9 mouse cellular contexts compared by ENCODE assay signal in genomic region chr2:72398227-72398626, GRCm38 (mm10).
DNase-seq lines count a peak whose midpoint lies in the region; ATAC-seq and TF ChIP-seq lines count a peak whose summit lies in the region.
"Had no signal": no experiment of that assay in that cellular context is flagged by ENCODE, and none has a peak within 500 bp of the region (broad histone marks: within the 10 kb centered on the region; RNA-seq: fewer than 3 reads in every experiment).

No protein-coding gene starts in this region.

- H3K79me2 ChIP-seq in liver, adult 2 months (ENCODE audit: control insufficient read depth, insufficient read depth, low read length), result no peaks in the 10 kb centered on the region

- H3K27me3 ChIP-seq in heart, embryonic 15.5 days, result no peaks in the 10 kb centered on the region
- H3K27me3 ChIP-seq in liver, adult 2 months (ENCODE audit: control insufficient read depth, insufficient read depth, low read length), result no peaks in the 10 kb centered on the region
- H3K27me3 ChIP-seq: limb, embryonic 13.5 days had no signal

- ATAC-seq in CD4-positive, CD25-positive, alpha-beta regulatory T cell, adult 4 months, result no peak
- 0 out of 2 replicates have a peak, but pooled peaks have one; percentile 43 for ATAC-seq in heart, embryonic 15.5 days (replicated peaks; ENCODE audit: insufficient number of reproducible peaks, insufficient read depth, low FRiP score, low read depth)

- 31% methylated on average over 13 of the region's 13 CpGs for WGBS in heart, embryonic 15.5 days
- 52% methylated on average over 13 of the region's 13 CpGs for WGBS in liver, adult 2 months

- peaks cover 15% of the 10 kb centered on the region for H3K4me1 ChIP-seq in heart, embryonic 15.5 days (replicated peaks)
- H3K4me1 ChIP-seq in liver, adult 2 months (ENCODE audit: control insufficient read depth, insufficient read depth, low read length), result no peaks in the 10 kb centered on the region

- H3K27ac ChIP-seq in heart, embryonic 15.5 days, result no peak overlapping the region
- no peak overlapping the region for H3K27ac ChIP-seq in liver, adult 2 months (replicated peaks; ENCODE audit: insufficient read depth, low read depth, low read length)
- H3K27ac ChIP-seq: limb, embryonic 13.5 days had no signal

- no peaks in the 10 kb centered on the region for H3K9me3 ChIP-seq in heart, embryonic 15.5 days (replicated peaks)

- no peak for TF ChIP-seq POLR2A in liver, adult 2 months (IDR thresholded peaks at IDR 0.05; ENCODE audit: extremely low read depth, insufficient read depth, low read length)

- H3K9ac ChIP-seq in heart, embryonic 15.5 days, result no peak overlapping the region
- no peak overlapping the region for H3K9ac ChIP-seq in liver, adult 2 months (ENCODE audit: low read depth, low read length)
- H3K9ac ChIP-seq: limb, embryonic 13.5 days had no signal

- peaks cover 27% of the 10 kb centered on the region for H3K36me3 ChIP-seq in heart, embryonic 15.5 days
- H3K36me3 ChIP-seq in liver, adult 2 months (ENCODE audit: control insufficient read depth, insufficient read depth, low read length), result peaks cover 2% of the 10 kb centered on the region; the same call in 1 of the 2 replicates

- peak; percentile 80 for TF ChIP-seq CTCF in liver, adult 2 months (IDR thresholded peaks at IDR 0.05; ENCODE audit: low read depth, low read length)

- H3K4me2 ChIP-seq in heart, embryonic 15.5 days, result no peak overlapping the region
- H3K4me2 ChIP-seq: limb, embryonic 13.5 days had no signal

- H3K4me3 ChIP-seq in heart, embryonic 15.5 days, result no peak overlapping the region
- H3K4me3 ChIP-seq in liver, adult 2 months (ENCODE audit: insufficient read depth, low read depth, low read length), result no peak overlapping the region
- H3K4me3 ChIP-seq: limb, embryonic 13.5 days had no signal

- DNase-seq in CD4-positive, CD25-positive, alpha-beta regulatory T cell, adult 2 months (ENCODE audit: low read depth, low spot score), result peak; percentile 64
- peak; percentile 30 to 36 for DNase-seq in B cell, adult 2 months
- DNase-seq in c-Kit-positive CD71-negative TER-119-negative erythroid progenitor cells, embryonic 14.5 days (ENCODE audit: low read depth), result peak; percentile 58
- DNase-seq in liver, adult 2 months (ENCODE audit: extremely low read depth, low read depth, low spot score), result no peak
- peak; percentile 60 for DNase-seq in ovary, postnatal 14 days (ENCODE audit: low spot score)
- DNase-seq in urinary bladder, postnatal 4 days (ENCODE audit: low spot score in 2 of 2), result peak; percentile 54 to 73
